Mouse (Mus musculus) gonadal fat pad, adult 2 months (tissue): Measurements from ENCODE around the gene Cdkal1. TPM values are rescaled to one million over a fixed set of nuclear protein-coding genes. Genes with fewer than 3 reads are reported as not detected.

Experiments
- DNase-seq: peaks from one replicate; pipeline ENCODE4 v3.0.0-alpha.2; 2012; ENCODE audit warnings: low read depth
- polyA plus RNA-seq: library from polyadenylated mRNA; depleted of rRNA; stranded (reverse); fragments of >200 nt; gene quantifications from 2 replicates; pipeline ENCODE4 v1.2.3, GENCODE M21; 2012

Gene Cdkal1
- polyA plus RNA-seq, 1 experiment, result 2.8 TPM

DNA sequence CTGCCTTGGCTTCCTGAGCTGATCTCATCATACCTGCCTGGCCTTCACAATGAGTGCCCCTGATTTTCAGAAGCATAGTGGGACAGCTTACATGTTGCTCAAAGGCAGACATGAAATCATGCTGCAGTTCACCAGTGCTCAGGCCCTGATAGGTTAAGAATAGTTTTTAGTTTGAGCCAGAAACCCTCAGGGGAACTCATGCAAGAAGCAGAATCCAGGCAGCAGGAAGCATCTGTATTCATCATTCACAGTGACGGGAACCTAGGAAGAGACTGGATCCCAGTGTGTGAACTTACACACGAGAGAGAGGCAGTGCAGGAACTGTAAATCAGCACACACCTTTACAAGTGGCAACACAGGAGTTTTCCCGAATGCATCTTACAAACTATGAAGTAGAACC is 441.0 kb downstream of the Cdkal1 start:
- no peak for DNase-seq

DNA sequence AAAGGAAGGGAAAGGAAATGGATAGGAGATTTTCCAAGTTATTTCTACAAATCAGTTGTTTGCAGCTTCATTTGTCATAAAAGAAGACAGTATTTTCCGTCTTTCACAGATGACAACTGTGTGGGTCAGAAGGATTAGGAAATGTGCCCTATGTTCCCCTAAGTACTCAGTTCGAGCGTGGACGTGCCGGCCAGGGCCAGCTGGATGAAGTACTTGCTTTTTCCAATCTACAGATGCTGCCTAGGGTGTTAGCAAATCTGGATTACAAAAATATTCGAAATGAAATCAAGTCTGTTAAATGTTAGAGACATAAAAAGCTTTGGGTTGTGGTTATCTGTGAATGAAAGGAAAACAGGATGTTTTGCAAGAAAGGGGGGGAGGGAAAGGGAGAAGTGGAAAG is 444.3 kb downstream of the Cdkal1 start:
- no peak for DNase-seq

- DNase-seq, result no peak
Observed at GRCm38 (mm10) chr13:29407619-29408018, 447.9 kb downstream of the Cdkal1 start.

DNA sequence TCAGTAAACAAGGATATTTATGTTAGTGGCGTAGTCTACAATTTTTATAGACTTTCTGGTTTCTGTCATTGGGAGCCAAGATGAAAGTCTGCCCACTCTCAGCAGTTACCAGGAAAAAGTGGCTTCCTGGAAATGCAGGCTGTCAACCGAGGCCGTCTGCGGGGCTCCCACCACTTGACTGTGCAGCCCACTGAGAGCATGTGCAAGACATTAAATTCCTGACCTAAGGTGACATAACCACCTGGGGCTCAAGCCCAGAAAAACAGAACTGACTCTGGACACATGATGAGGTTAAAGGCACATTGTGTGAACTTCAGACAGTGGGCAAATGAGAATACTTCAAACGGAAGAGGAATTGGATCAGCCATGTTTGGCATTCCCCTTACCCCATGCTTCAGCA is 450.2 kb downstream of the Cdkal1 start:
- no peak for DNase-seq

GRCm38 (mm10) chr13:29403217-29403616 is 452.3 kb downstream of the Cdkal1 start:
- DNase-seq, result no peak

DNA sequence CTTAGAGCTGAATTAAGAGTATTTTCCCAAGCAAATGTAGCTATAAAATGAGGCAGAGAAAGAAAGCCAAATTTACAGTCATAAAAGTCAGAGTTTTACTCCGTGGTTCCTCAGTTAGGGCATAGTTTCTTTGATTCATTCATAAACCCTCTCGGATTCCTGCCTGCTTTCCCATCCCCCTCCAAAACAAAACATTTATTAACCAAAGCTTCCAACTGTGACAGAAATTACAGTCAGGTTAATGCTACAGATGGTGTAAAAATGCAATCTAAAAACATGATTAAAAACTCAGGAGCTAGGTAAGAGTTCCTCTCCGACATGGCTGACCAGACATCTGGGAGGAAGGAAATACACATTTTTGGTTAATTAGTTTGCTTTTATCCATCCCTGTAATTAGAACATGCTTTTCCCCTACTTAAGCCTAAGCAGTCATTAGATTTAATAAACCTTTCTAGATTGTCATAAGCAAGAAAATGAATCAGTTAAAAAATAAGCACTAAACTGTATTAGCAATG is 452.9 kb downstream of the Cdkal1 start:
- no peak for DNase-seq

DNA sequence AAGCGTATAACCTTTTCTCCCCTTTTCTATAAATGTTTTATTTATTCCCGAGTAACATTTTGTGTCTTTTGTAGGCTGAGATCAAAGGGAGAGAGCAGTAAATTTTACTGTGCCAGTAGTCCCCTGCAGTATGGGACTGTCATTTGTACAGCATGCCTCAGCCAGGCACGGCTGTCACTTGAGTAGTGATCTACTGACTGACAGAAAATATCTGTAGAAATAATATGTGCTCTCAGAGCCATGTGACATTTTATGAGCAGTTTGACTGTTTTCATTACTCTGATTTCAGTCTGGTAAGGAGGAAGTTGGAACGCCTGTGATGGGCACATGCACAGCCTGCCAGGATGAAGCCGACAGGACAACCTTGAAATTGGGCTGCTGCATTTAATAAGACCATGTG is 455.6 kb downstream of the Cdkal1 start:
- DNase-seq, result no peak

GRCm38 (mm10) chr13:29398456-29398855 is 457.0 kb downstream of the Cdkal1 start:
- no peak for DNase-seq

DNA sequence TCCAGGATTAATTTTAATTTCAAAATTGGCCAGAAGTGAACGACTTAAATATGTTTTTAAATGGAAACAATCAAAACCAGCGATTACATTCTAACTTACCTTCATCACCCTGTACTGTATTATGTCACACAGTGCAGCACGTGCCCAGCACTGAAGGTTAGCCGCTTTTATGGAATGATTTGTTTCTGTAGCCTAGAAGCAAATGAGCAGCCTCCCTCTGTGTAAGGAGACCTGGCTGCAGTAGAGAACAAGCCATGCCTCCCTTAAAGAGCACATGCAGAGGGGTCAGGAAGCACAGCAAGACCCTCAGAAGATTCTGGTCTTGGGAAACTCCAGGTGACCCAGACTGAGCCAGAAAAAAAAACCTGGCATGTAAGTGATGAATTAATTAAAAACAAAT is 459.8 kb downstream of the Cdkal1 start:
- no peak for DNase-seq

GRCm38 (mm10) chr13:29390025-29390424 is 465.4 kb downstream of the Cdkal1 start:
- DNase-seq, result no peak

- DNase-seq, result no peak
Observed at GRCm38 (mm10) chr13:29388918-29389317, 466.6 kb downstream of the Cdkal1 start.

DNA sequence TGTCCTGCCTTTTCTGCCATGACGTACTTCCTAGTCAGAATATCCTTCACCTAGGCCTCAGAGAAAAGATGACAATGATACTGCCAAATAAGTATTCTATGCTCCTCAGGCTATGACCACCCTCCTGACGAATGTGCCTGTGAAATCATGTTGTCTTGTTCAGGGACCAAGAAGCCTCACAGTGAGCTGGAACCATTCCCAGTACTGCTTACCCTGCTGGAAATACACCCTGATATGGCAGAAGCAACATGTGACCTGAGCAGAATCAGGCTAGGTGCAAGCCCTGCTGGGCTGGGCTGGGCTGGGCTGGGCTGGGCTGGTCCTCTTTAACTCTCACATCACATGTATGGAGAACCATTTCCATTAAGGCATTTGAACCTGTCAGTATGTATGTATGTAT is 477.9 kb downstream of the Cdkal1 start:
- DNase-seq, result no peak

GRCm38 (mm10) chr13:29371916-29372315 is 483.6 kb downstream of the Cdkal1 start:
- DNase-seq, result no peak

DNA sequence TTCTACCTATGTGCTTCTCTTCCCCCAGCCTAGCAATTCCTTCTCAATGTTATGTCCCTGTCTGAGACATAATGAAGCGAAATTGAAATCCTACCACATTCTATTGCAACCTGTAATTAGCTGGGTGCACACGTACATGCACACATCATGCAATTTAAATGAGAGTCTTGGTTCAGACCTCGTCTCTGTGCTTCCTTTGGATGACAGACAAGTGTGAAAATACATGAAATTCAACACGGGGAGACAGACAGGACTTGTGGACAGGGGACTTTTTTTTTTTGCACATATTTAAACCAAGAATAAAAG is 484.1 kb downstream of the Cdkal1 start:
- DNase-seq, result no peak

- no peak for DNase-seq
Observed at GRCm38 (mm10) chr13:29370731-29371465, 484.6 kb downstream of the Cdkal1 start.

- no peak for DNase-seq
Observed at GRCm38 (mm10) chr13:29368806-29369205, 486.7 kb downstream of the Cdkal1 start.

GRCm38 (mm10) chr13:29364901-29365625 is 490.4 kb downstream of the Cdkal1 start:
- no peak for DNase-seq

GRCm38 (mm10) chr13:29364009-29364408 is 491.5 kb downstream of the Cdkal1 start:
- DNase-seq, result no peak

- no peak for DNase-seq
Observed at GRCm38 (mm10) chr13:29361842-29362241, 493.6 kb downstream of the Cdkal1 start.

DNA sequence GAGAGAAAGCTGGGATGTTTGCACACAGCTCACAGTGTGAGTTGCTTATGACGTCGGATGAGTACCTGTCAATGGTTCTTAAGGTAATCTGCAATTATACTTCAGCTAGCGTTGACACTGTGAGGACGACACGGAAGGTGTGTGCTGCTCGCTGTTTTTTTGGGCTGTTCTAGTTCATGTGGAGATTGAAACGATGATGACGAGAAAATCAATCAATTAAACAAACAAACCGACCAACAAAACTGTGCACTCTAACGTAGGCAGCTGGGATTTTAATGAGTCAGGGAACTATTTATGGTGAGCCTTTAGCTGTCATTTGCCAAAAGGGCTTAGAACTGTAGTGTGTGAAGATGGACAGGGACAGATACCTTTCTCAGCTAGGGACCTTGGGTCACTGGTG is 494.6 kb downstream of the Cdkal1 start:
- DNase-seq, result no peak

DNA sequence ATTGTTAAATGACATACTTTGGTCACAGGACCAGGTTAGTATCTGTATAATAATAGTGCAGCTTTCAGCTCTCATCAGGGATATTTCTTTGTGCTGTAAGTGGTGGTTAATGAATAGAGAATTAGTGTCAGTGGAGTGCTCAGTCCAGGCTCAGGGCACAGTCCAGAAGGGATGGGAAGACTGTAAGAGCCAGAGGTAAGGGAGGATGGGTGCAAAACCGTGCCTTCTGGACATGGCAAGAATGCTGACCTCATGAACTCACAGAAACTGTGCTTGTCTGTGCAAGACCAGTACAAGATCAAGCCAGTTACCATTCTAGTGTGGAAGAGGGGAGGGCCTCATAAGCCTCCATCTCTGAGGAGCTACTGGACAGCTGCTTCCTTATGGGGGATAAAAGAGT is 496.1 kb downstream of the Cdkal1 start:
- DNase-seq, result no peak

- no peak for DNase-seq
Observed at GRCm38 (mm10) chr13:29357483-29357882, 498.0 kb downstream of the Cdkal1 start.

DNA sequence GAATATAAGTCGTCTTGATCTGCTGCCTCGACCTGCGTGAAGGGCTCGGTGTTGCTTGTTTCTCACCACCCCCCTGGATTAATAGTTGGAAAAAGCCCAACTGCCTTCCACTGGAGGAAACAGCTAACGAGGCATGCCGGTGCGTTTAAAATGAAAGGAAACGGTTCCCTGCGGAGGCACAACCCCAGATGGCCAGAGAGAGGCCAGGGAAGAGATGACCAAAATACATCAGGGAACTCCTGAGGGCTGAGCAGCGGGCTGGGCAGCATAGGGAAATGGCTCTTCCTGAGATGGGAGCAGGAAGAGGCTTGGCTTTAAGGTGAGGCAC is 499.4 kb downstream of the Cdkal1 start:
- DNase-seq, result no peak
